Mouse (Mus musculus): ENCODE measurements around the gene Grik4.

DNA sequence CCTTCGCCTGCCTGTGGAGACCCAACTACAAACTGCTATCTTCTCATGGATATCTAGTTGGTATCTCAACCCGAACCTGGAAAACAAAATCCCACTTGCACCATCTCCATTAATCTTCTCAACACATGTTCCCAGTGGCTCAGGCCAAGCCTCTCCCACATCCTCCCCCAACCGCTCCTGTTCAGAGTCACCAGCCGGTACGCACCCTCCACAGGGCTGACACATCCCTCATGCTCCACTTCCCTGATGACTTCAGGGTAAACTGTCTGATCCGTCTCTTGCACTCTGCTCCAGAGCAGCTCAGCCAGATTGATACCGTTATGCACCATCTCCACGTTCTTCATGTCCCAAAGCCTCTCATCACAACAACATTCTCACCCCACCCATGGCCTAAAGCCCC, 198.3 kb downstream of the Grik4 start:
- TF ChIP-seq CTCF (conservative IDR thresholded peaks at IDR 0.05; ENCODE audit: low read length) = no peak
- TF ChIP-seq POU5F1 (IDR thresholded peaks at IDR 0.05; ENCODE audit: borderline replicate concordance, low read length) = no peak
- TF ChIP-seq NANOG (IDR thresholded peaks at IDR 0.05; ENCODE audit: borderline replicate concordance, low read length) = no peak

Measured in E14TG2a.4 (cell line).